Mouse (Mus musculus) mesoderm, embryonic 11.5 days (tissue): Measurements from ENCODE around the gene Rack1.

Source experiments
- DNase-seq: peaks from one replicate; pipeline ENCODE4 v3.0.0-alpha.2; 2012; ENCODE audit warnings: low read depth, low spot score

Gene Rack1

GRCm38 (mm10) chr11:48795221-48795620 is 4.9 kb upstream of the Rack1 start:
- DNase-seq, result no peak

GRCm38 (mm10) chr11:48796290-48796689 is 3.8 kb upstream of the Rack1 start:
- no peak for DNase-seq

GRCm38 (mm10) chr11:48797287-48797686 is 2.8 kb upstream of the Rack1 start:
- DNase-seq, result no peak

- DNase-seq, result no peak
These were observed 1.8 kb upstream of the Rack1 start for GRCm38 (mm10) chr11:48798308-48798707.

GRCm38 (mm10) chr11:48798984-48799920 is 880 bp upstream of the Rack1 start:
- no peak for DNase-seq

GRCm38 (mm10) chr11:48801831-48802772 is 2.0 kb downstream of the Rack1 start:
- no peak for DNase-seq

GRCm38 (mm10) chr11:48803988-48804387 is 3.9 kb downstream of the Rack1 start:
- no peak for DNase-seq

GRCm38 (mm10) chr11:48804922-48805321 is 4.8 kb downstream of the Rack1 start:
- DNase-seq, result no peak

- no peak for DNase-seq
These were observed 6.9 kb downstream of the Rack1 start for GRCm38 (mm10) chr11:48806856-48807562.

- no peak for DNase-seq
These were observed 7.6 kb downstream of the Rack1 start for GRCm38 (mm10) chr11:48807563-48808303.

GRCm38 (mm10) chr11:48808304-48808646 is 8.1 kb downstream of the Rack1 start:
- DNase-seq, result no peak

- no peak for DNase-seq
These were observed 8.8 kb downstream of the Rack1 start for GRCm38 (mm10) chr11:48808737-48809433.

- no peak for DNase-seq
These were observed 9.3 kb downstream of the Rack1 start for GRCm38 (mm10) chr11:48809434-48809830.

GRCm38 (mm10) chr11:48810142-48810541 is 10.0 kb downstream of the Rack1 start:
- no peak for DNase-seq

GRCm38 (mm10) chr11:48813782-48814181 is 13.7 kb downstream of the Rack1 start:
- DNase-seq, result no peak

- no peak for DNase-seq
These were observed 15.7 kb downstream of the Rack1 start for GRCm38 (mm10) chr11:48815851-48816250.

- DNase-seq, result peak; percentile 76
These were observed 16.2 kb downstream of the Rack1 start for GRCm38 (mm10) chr11:48816281-48816781.

GRCm38 (mm10) chr11:48816800-48817665 is 16.9 kb downstream of the Rack1 start, which contains the start of gene Trim41:
TSS of gene Trim41 (minus strand) at chr11:48817353.
- DNase-seq, result peak; percentile 98

- DNase-seq, result no peak
These were observed 17.7 kb downstream of the Rack1 start for GRCm38 (mm10) chr11:48817794-48818193.
